In genomic region chr1:177795421-177796192, GRCm38 (mm10) we compare ENCODE assay signal across 7 mouse cellular contexts. TPM values are rescaled to one million over a fixed set of nuclear protein-coding genes. Genes with fewer than 3 reads are reported as not detected.
DNase-seq lines count a peak whose midpoint lies in the region; ATAC-seq and TF ChIP-seq lines count a peak whose summit lies in the region.

No protein-coding gene starts in this region.

- H3K9ac ChIP-seq in forebrain, embryonic 15.5 days (replicated peaks): peak overlapping the region; percentile 74
- H3K9ac ChIP-seq in intestine, postnatal 0 days (ENCODE audit: low read depth, low read length): peak overlapping the region; percentile 91
- H3K9ac ChIP-seq in stomach, embryonic 16.5 days (ENCODE audit: low read length): peak overlapping the region; percentile 98

- peak overlapping the region; percentile 88 for H3K27ac ChIP-seq in forebrain, embryonic 15.5 days (replicated peaks)
- H3K27ac ChIP-seq in intestine, postnatal 0 days (ENCODE audit: low read depth, low read length): peak overlapping the region; percentile 98
- H3K27ac ChIP-seq in macrophage: peak overlapping the region; percentile 61
- peak overlapping the region; percentile 99 for H3K27ac ChIP-seq in stomach, embryonic 16.5 days (ENCODE audit: low read length)

- no peaks in the 10 kb centered on the region for H3K27me3 ChIP-seq in forebrain, embryonic 15.5 days
- H3K27me3 ChIP-seq in intestine, postnatal 0 days (replicated peaks; ENCODE audit: control insufficient read depth, insufficient read depth, low read length): no peaks in the 10 kb centered on the region
- no peaks in the 10 kb centered on the region for H3K27me3 ChIP-seq in stomach, embryonic 16.5 days (ENCODE audit: control insufficient read depth, insufficient read depth, low read length)

- peaks cover 17% of the 10 kb centered on the region for H3K4me1 ChIP-seq in forebrain, embryonic 15.5 days
- peaks cover 4% of the 10 kb centered on the region; the same call in 1 of the 2 replicates for H3K4me1 ChIP-seq in intestine, postnatal 0 days (replicated peaks; ENCODE audit: control insufficient read depth, insufficient read depth, low read length)
- H3K4me1 ChIP-seq in stomach, embryonic 16.5 days (ENCODE audit: control insufficient read depth, insufficient read depth, low read length): peaks cover 17% of the 10 kb centered on the region

- H3K79me2 ChIP-seq in macrophage (ENCODE audit: inconsistent target): peaks cover 51% of the 10 kb centered on the region

- ATAC-seq in forebrain, embryonic 15.5 days (replicated peaks): peak; percentile 52
- ATAC-seq in intestine, postnatal 0 days: no peak
- no peak; the same call in none of the 2 replicates for ATAC-seq in stomach, embryonic 16.5 days (ENCODE audit: insufficient read depth, low FRiP score)

- peak overlapping the region; percentile 83 for H3K4me3 ChIP-seq in forebrain, embryonic 15.5 days
- H3K4me3 ChIP-seq in intestine, postnatal 0 days (ENCODE audit: low read depth, low read length): peak overlapping the region; percentile 92
- H3K4me3 ChIP-seq in macrophage (ENCODE audit: inconsistent target): peak overlapping the region; percentile 70
- H3K4me3 ChIP-seq in stomach, embryonic 16.5 days (replicated peaks; ENCODE audit: low read length): peak overlapping the region; percentile 98

- peak overlapping the region; percentile 59 for H3K4me2 ChIP-seq in forebrain, embryonic 15.5 days (replicated peaks)
- H3K4me2 ChIP-seq in intestine, postnatal 0 days (replicated peaks; ENCODE audit: low read depth): peak overlapping the region; percentile 86
- H3K4me2 ChIP-seq in stomach, embryonic 16.5 days (ENCODE audit: low read depth, low read length): peak overlapping the region; percentile 87

- under 1% methylated on average over 41 of the region's 41 CpGs for WGBS in forebrain, embryonic 15.5 days
- WGBS in intestine, postnatal 0 days: under 1% methylated on average over 41 of the region's 41 CpGs
- under 1% methylated on average over 40 of the region's 41 CpGs for WGBS in macrophage (ENCODE audit: missing documents)
- under 1% methylated on average over 41 of the region's 41 CpGs for WGBS in stomach, embryonic 16.5 days

- TF ChIP-seq CTCF in intestine, postnatal 0 days (IDR thresholded peaks at IDR 0.05; ENCODE audit: low read depth): no peak

- no peaks in the 10 kb centered on the region for H3K9me3 ChIP-seq in forebrain, embryonic 15.5 days
- H3K9me3 ChIP-seq in intestine, postnatal 0 days (ENCODE audit: control insufficient read depth): no peaks in the 10 kb centered on the region
- H3K9me3 ChIP-seq in stomach, embryonic 16.5 days (replicated peaks; ENCODE audit: control insufficient read depth, low read length): no peaks in the 10 kb centered on the region

- peak; percentile 54 for DNase-seq in right cerebral cortex, adult 18-20 months
- DNase-seq in right cerebral cortex, postnatal 25 days: no peak
- peak; percentile 35 for DNase-seq in brain, adult 2 months (ENCODE audit: low read depth, low spot score)

- H3K36me3 ChIP-seq in forebrain, embryonic 15.5 days: no peaks in the 10 kb centered on the region
- no peaks in the 10 kb centered on the region for H3K36me3 ChIP-seq in intestine, postnatal 0 days (ENCODE audit: control insufficient read depth, insufficient read depth)
- no peaks in the 10 kb centered on the region for H3K36me3 ChIP-seq in macrophage (ENCODE audit: inconsistent target)
- no peaks in the 10 kb centered on the region for H3K36me3 ChIP-seq in stomach, embryonic 16.5 days (ENCODE audit: control insufficient read depth, insufficient read depth, low read length)

RNA-seq across cellular contexts. Expression of gene Adss, which starts 0.7 kb away (rescaled TPM):
- polyA plus RNA-seq in forebrain, embryonic 15.5 days (2015; fragmentation: Nextera tagmentation; extraction: Ambion mirVana): 50.5 and 54.4 TPM in 2 replicates
- 26.2 and 28.5 TPM in 2 replicates for polyA plus RNA-seq in intestine, postnatal 0 days (2015; fragmentation: Nextera tagmentation; extraction: Ambion mirVana)
- 100 to 1,000 TPM in 6 of 26 experiments, 10 to 100 TPM in 20; 38.3 to 469 (median 71.9) TPM for total RNA-seq in macrophage (2018; cell fraction: chromatin; rRNA removed)
- 10 to 100 TPM; 18.1 to 63.5 (median 29.3) TPM for total RNA-seq in macrophage (2018; cell fraction: cytosol; rRNA removed)
- total RNA-seq in macrophage (2018; cell fraction: nucleus; rRNA removed): 100 to 1,000 TPM in 5 of 26 experiments, 10 to 100 TPM in 21; 23.5 to 198 (median 59.0) TPM
- polyA plus RNA-seq in macrophage (2018): 29.9 to 50.3 TPM (median 43.2 TPM) in 3 replicates
- polyA plus RNA-seq in stomach, embryonic 16.5 days (2015; fragmentation: Nextera tagmentation; extraction: Ambion mirVana): 54.7 and 56.2 TPM in 2 replicates
